Mouse (Mus musculus): Measurements from ENCODE around the gene Snx29. TPM values are rescaled to one million over a fixed set of nuclear protein-coding genes. Genes with fewer than 3 reads are reported as not detected.

The Snx29 gene
- polyA plus RNA-seq, 1 experiment from 2014 or later = 11.4 TPM

GRCm38 (mm10) chr16:11473893-11474505, 151.3 kb downstream of the Snx29 start:
- Histone ChIP-seq H3K27me3 (ENCODE audit: control insufficient read depth, insufficient read depth, low read depth, low read length) (no peaks in the 10 kb centered on the region), H3K27ac (ENCODE audit: low read length) (0 out of 2 replicates have a peak overlapping the region, but pooled peaks have one; percentile 8), H3K4me3 (ENCODE audit: low read length) (no peak overlapping the region), H3K4me2 (ENCODE audit: low read depth, low read length) (no peak overlapping the region), H3K36me3 (ENCODE audit: control insufficient read depth, insufficient read depth, low read length) (no peaks in the 10 kb centered on the region), H3K4me1 (replicated peaks; ENCODE audit: control insufficient read depth, insufficient read depth, low read length) (peaks cover 17% of the 10 kb centered on the region), H3K9me3 (ENCODE audit: control insufficient read depth, low read length) (no peaks in the 10 kb centered on the region), H3K9ac (ENCODE audit: low read length) (no peak overlapping the region)
- WGBS = 75% methylated on average over 6 of the region's 6 CpGs
- ATAC-seq (ENCODE audit: low read depth) = no peak

GRCm38 (mm10) chr16:11475137-11475943, 152.6 kb downstream of the Snx29 start:
- H3K4me2 ChIP-seq (ENCODE audit: low read depth, low read length) = no peak overlapping the region
- H3K4me1 ChIP-seq (replicated peaks; ENCODE audit: control insufficient read depth, insufficient read depth, low read length) = peaks cover 17% of the 10 kb centered on the region
- H3K4me3 ChIP-seq (ENCODE audit: low read length) = no peak overlapping the region
- no peaks in the 10 kb centered on the region for H3K27me3 ChIP-seq (ENCODE audit: control insufficient read depth, insufficient read depth, low read depth, low read length)
- no peaks in the 10 kb centered on the region for H3K9me3 ChIP-seq (ENCODE audit: control insufficient read depth, low read length)
- no peaks in the 10 kb centered on the region for H3K36me3 ChIP-seq (ENCODE audit: control insufficient read depth, insufficient read depth, low read length)
- H3K9ac ChIP-seq (ENCODE audit: low read length) = no peak overlapping the region
- WGBS = 41% methylated on average over 10 of the region's 10 CpGs
- no peak overlapping the region for H3K27ac ChIP-seq (ENCODE audit: low read length)
- ATAC-seq (ENCODE audit: low read depth) = no peak

DNA sequence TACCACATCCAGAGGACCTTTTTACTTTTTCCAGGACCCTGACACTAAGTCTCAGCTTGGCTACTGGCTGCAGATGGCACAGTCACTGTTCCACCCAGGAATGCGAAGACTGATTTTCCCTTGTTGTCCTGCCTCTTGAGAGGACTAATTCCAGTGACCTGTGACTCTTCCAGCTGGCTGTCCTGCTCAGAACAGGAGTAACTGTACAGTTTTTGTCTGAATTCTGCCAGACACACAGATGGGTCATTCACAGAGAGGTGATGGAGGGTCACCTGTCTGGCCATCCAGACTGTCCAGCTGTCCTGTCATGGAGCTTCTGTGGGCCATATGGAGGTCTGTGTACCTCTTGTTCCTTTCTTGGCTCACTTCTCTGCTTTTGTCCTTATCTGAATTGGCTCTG, 153.6 kb downstream of the Snx29 start:
- no peaks in the 10 kb centered on the region for H3K27me3 ChIP-seq (ENCODE audit: control insufficient read depth, insufficient read depth, low read depth, low read length)
- no peak for ATAC-seq (ENCODE audit: low read depth)
- peaks cover 17% of the 10 kb centered on the region for H3K4me1 ChIP-seq (replicated peaks; ENCODE audit: control insufficient read depth, insufficient read depth, low read length)
- no peak overlapping the region for H3K4me3 ChIP-seq (ENCODE audit: low read length)
- 96% methylated on average over 1 of the region's 1 CpGs for WGBS
- H3K27ac ChIP-seq (ENCODE audit: low read length) = no peak overlapping the region
- H3K9me3 ChIP-seq (ENCODE audit: control insufficient read depth, low read length) = no peaks in the 10 kb centered on the region
- no peak overlapping the region for H3K4me2 ChIP-seq (ENCODE audit: low read depth, low read length)
- H3K36me3 ChIP-seq (ENCODE audit: control insufficient read depth, insufficient read depth, low read length) = no peaks in the 10 kb centered on the region
- no peak overlapping the region for H3K9ac ChIP-seq (ENCODE audit: low read length)

DNA sequence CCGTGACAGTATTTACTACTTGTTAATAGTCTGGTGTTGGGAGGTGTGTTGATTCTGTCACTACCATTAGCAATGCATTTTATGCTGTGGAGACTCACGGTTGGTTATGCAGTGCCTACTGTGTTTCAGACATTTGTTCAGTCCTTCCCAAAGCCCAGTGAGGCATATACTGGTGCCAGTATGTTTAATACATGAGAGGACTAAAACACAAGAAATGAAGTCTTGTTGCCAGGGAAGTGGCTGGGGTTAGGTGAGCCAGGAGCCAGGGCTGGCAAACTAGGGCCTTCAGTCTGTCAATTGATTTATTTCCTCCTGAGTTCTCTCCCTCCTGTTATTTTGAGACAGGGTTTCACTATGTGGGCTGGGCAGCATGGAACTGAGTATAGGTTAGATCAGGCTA, 154.3 kb downstream of the Snx29 start:
- no peak for ATAC-seq (ENCODE audit: low read depth)
- Histone ChIP-seq H3K9me3 (ENCODE audit: control insufficient read depth, low read length) (no peaks in the 10 kb centered on the region), H3K27me3 (ENCODE audit: control insufficient read depth, insufficient read depth, low read depth, low read length) (no peaks in the 10 kb centered on the region), H3K4me3 (ENCODE audit: low read length) (no peak overlapping the region), H3K36me3 (ENCODE audit: control insufficient read depth, insufficient read depth, low read length) (no peaks in the 10 kb centered on the region), H3K27ac (ENCODE audit: low read length) (no peak overlapping the region), H3K4me2 (ENCODE audit: low read depth, low read length) (no peak overlapping the region), H3K9ac (ENCODE audit: low read length) (no peak overlapping the region), H3K4me1 (replicated peaks; ENCODE audit: control insufficient read depth, insufficient read depth, low read length) (peaks cover 17% of the 10 kb centered on the region)
- WGBS = 81% methylated on average over 2 of the region's 2 CpGs

DNA sequence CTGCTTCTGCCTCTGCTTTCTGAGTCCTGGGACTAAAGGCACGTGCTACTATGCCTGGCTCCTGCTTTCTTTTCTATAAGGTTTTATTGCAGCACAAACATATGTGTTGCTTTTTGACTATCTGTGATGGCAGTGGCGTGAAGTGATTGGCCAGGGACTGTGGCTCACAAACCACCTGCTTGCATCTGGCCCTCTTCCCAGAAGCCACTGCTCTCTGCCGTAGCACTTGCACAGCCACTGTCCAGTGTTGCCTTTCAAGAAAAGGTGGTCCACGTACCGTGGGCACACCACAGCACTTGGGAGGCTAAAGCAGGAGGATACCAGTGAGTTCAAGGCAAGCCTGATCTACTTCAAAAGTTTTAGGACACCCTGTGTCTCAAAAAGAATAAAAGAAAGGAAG, 154.9 kb downstream of the Snx29 start:
- 78% methylated on average over 5 of the region's 5 CpGs for WGBS
- H3K27ac ChIP-seq (ENCODE audit: low read length) = no peak overlapping the region
- no peak overlapping the region for H3K4me3 ChIP-seq (ENCODE audit: low read length)
- no peaks in the 10 kb centered on the region for H3K36me3 ChIP-seq (ENCODE audit: control insufficient read depth, insufficient read depth, low read length)
- no peak overlapping the region for H3K9ac ChIP-seq (ENCODE audit: low read length)
- ATAC-seq (ENCODE audit: low read depth) = no peak
- H3K27me3 ChIP-seq (ENCODE audit: control insufficient read depth, insufficient read depth, low read depth, low read length) = no peaks in the 10 kb centered on the region
- H3K4me1 ChIP-seq (replicated peaks; ENCODE audit: control insufficient read depth, insufficient read depth, low read length) = peaks cover 19% of the 10 kb centered on the region
- no peak overlapping the region for H3K4me2 ChIP-seq (ENCODE audit: low read depth, low read length)
- H3K9me3 ChIP-seq (ENCODE audit: control insufficient read depth, low read length) = no peaks in the 10 kb centered on the region

GRCm38 (mm10) chr16:11479605-11480004, 156.9 kb downstream of the Snx29 start:
- Histone ChIP-seq H3K9ac (ENCODE audit: low read length) (no peak overlapping the region), H3K27ac (ENCODE audit: low read length) (no peak overlapping the region), H3K27me3 (ENCODE audit: control insufficient read depth, insufficient read depth, low read depth, low read length) (no peaks in the 10 kb centered on the region), H3K36me3 (ENCODE audit: control insufficient read depth, insufficient read depth, low read length) (no peaks in the 10 kb centered on the region), H3K9me3 (ENCODE audit: control insufficient read depth, low read length) (no peaks in the 10 kb centered on the region), H3K4me1 (replicated peaks; ENCODE audit: control insufficient read depth, insufficient read depth, low read length) (peaks cover 5% of the 10 kb centered on the region; the same call in 1 of the 2 replicates), H3K4me2 (ENCODE audit: low read depth, low read length) (no peak overlapping the region), H3K4me3 (ENCODE audit: low read length) (no peak overlapping the region)
- ATAC-seq (ENCODE audit: low read depth) = no peak
- WGBS = 74% methylated on average over 4 of the region's 4 CpGs

DNA sequence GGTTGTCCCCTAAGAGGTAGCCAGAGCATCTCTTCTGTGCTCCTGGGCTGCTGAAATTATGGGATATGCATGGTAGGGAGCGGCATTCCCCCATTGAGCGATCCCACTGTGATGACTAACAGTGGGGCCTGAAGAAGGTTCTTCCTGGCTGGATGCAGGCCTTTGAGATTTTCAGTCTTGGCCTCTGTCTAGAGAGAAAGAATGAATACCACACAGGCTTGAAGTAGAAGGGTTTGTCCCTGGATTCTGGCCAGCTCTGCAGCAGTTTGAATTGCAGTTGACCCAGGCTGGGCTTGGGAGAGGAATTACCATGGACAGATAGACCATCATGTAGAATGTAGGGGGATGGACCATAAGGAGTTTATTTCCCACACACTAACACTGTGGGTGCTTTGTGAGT, 159.5 kb downstream of the Snx29 start:
- no peak overlapping the region for H3K27ac ChIP-seq (ENCODE audit: low read length)
- no peaks in the 10 kb centered on the region for H3K9me3 ChIP-seq (ENCODE audit: control insufficient read depth, low read length)
- no peaks in the 10 kb centered on the region for H3K36me3 ChIP-seq (ENCODE audit: control insufficient read depth, insufficient read depth, low read length)
- WGBS = 94% methylated on average over 2 of the region's 2 CpGs
- H3K4me3 ChIP-seq (ENCODE audit: low read length) = no peak overlapping the region
- H3K27me3 ChIP-seq (ENCODE audit: control insufficient read depth, insufficient read depth, low read depth, low read length) = no peaks in the 10 kb centered on the region
- H3K9ac ChIP-seq (ENCODE audit: low read length) = no peak overlapping the region
- H3K4me1 ChIP-seq (replicated peaks; ENCODE audit: control insufficient read depth, insufficient read depth, low read length) = 0 out of 2 replicates have a peak, but pooled peaks cover 2% of the 10 kb centered on the region
- H3K4me2 ChIP-seq (ENCODE audit: low read depth, low read length) = no peak overlapping the region
- no peak for ATAC-seq (ENCODE audit: low read depth)

GRCm38 (mm10) chr16:11494895-11495294, 172.2 kb downstream of the Snx29 start:
- Histone ChIP-seq H3K4me2 (ENCODE audit: low read depth, low read length) (no peak overlapping the region), H3K36me3 (ENCODE audit: control insufficient read depth, insufficient read depth, low read length) (no peaks in the 10 kb centered on the region), H3K4me1 (replicated peaks; ENCODE audit: control insufficient read depth, insufficient read depth, low read length) (no peaks in the 10 kb centered on the region), H3K4me3 (ENCODE audit: low read length) (no peak overlapping the region), H3K9ac (ENCODE audit: low read length) (no peak overlapping the region), H3K9me3 (ENCODE audit: control insufficient read depth, low read length) (no peaks in the 10 kb centered on the region), H3K27ac (ENCODE audit: low read length) (no peak overlapping the region), H3K27me3 (ENCODE audit: control insufficient read depth, insufficient read depth, low read depth, low read length) (no peaks in the 10 kb centered on the region)
- ATAC-seq (ENCODE audit: low read depth) = no peak
- 59% methylated on average over 7 of the region's 7 CpGs for WGBS

DNA sequence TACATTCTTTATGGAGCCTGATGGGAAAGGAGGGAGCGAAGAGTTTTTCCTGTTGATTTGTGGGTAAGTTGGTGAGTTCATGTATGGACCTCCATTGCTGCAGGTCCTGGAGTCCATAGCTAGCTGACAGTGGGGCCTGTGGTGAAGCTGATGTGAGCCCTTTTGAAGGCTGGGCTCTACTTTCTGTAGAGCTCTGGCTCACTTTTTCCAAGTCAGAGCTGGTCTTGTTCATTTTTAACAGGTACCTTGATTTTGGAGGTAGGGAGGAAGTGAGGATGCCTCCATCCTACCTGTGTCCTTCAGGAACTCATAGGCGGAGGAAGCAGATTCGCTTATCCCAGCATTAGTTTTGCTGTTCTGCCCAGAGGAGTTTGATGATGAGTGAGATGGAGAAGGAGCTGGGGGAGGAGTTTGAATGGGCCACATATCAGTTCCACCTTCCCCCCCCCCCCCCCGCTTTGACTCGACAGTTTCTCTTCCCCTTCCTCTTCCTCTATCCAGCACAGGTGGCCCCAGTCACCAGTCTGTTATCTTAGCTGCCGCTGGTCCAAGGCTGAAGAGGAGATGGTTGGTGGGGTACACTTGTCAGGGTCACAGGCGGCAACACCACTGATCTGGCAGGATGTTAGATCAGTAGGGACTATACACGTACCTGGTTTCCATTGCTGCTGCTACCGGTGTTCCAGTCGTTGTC, 173.4 kb downstream of the Snx29 start:
- no peak for ATAC-seq (ENCODE audit: low read depth)
- Histone ChIP-seq H3K4me2 (ENCODE audit: low read depth, low read length) (no peak overlapping the region), H3K27ac (ENCODE audit: low read length) (no peak overlapping the region), H3K4me1 (replicated peaks; ENCODE audit: control insufficient read depth, insufficient read depth, low read length) (no peaks in the 10 kb centered on the region), H3K36me3 (ENCODE audit: control insufficient read depth, insufficient read depth, low read length) (no peaks in the 10 kb centered on the region), H3K9ac (ENCODE audit: low read length) (no peak overlapping the region), H3K4me3 (ENCODE audit: low read length) (no peak overlapping the region), H3K27me3 (ENCODE audit: control insufficient read depth, insufficient read depth, low read depth, low read length) (no peaks in the 10 kb centered on the region), H3K9me3 (ENCODE audit: control insufficient read depth, low read length) (no peaks in the 10 kb centered on the region)
- WGBS = 71% methylated on average over 9 of the region's 10 CpGs
